Mouse (Mus musculus) stomach, postnatal 0 days (tissue): ENCODE measurements at regions not wholly inside any gene's neighbourhood (a gene's known extent, or its start where the extent isn't known, plus 50 kb on each side); places are given as distances from the start of the nearest gene placed in this dataset.

ENCODE experiments used
- CTCF ChIP-seq: IDR thresholded peaks from 2 replicates; pipeline ENCODE4 v1.5.1; 2016; ENCODE audit warnings: antibody characterized with exemption, low read depth, mild to moderate bottlenecking, moderate library complexity
- EP300 ChIP-seq: optimal IDR thresholded peaks from 2 replicates; pipeline ENCODE3; 2016; ENCODE audit warnings: antibody characterized with exemption

- TF ChIP-seq CTCF (no peak), EP300 (no peak)
Observed at GRCm38 (mm10) chr3:137489592-137489991, 131.8 kb upstream of the Ddit4l start.
